Mouse (Mus musculus) cerebellum, adult 18-20 months (tissue): ENCODE measurements around the gene Fam20c.
A peak's percentile ranks its signal among the peaks of the same experiment; 100 is the strongest.

Experiments used
- DNase-seq, 2 experiments: peaks; one replicate each; pipeline ENCODE4 v3.0.0; 2021

Fam20c gene

DNA sequence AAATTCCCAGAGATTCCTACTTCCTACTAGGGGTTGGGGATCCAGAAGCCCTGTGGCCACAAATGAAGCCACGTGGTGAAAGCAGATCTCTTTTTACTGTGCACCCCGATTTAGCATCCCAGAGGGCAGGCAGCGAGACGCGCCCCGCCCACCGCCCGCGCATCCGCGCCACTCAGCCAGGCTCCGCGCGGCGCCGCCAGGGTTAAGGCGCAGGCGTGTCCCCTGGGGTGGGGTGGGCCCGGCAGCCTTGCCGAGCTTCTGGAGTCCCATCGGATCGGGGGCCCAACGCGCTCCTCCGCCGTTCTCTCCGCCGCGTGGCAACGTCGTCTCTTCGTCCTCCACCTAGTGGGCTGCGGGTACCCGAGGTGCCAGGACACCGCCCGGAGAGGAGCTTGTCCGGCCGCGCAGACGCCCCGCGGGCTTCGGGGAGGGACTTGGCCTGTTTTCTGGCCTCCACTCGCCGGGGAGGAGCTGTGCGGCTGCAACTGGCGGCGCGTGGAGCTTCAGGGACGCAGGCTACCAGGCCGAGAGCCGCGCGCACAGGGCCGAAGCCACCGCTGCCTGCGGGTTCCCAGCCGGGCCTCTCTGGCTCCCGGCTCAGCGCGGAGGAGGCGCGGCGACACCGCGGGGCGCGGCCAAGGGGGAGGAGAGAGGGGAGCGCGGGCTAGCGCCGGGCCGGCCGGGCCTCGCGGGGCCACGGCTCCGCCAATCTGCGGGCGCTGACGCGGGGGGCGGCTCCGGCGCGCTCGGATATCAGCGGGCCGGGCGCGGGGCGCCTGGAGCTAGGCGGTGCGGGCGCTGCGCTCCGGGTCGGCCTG, at the start of gene Fam20c:
TSS of gene Fam20c (plus strand) at position 212 of the 818 bp plus-strand sequence.
- peak; percentile 47 to 53 for DNase-seq

DNA sequence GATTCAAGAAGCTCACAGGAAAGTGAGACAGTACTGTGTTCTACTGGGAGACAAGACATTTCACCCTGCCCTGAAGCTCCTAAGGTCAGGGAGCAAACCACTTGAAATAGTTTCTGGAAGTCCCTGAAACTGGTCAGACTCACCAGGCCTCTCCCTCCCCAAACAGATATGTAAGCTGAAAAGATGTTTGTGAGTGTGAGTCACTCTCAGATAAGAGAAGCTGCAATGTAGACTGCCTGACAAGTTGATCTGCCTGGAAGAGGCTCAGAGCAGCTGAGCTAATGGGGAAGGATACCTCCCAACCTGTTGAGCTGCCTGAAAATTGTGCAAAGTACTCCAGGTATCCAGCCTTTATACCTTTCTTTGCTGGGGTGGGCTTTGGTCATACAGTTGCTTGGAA, 46.9 kb upstream of the Fam20c start:
- no peak for DNase-seq

DNA sequence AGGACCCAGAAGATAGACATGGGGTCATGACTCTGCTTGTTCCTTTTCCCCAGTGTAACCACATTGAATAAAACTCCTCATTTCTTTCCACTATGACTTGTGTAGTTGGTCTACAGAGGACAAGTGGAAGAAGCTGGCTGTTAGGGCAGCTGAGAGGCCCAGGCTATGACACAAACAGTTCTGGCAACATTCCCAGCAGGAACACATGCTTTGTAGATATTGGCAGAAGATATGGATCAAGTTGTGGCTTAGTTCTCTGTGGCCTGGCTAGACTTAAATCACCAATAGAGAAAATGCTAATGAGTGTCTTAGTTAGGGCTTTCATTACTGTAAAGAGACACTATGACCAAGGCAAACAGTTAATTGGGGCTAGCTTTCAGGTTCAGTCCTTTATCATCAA, 45.7 kb upstream of the Fam20c start:
- DNase-seq, result no peak

DNA sequence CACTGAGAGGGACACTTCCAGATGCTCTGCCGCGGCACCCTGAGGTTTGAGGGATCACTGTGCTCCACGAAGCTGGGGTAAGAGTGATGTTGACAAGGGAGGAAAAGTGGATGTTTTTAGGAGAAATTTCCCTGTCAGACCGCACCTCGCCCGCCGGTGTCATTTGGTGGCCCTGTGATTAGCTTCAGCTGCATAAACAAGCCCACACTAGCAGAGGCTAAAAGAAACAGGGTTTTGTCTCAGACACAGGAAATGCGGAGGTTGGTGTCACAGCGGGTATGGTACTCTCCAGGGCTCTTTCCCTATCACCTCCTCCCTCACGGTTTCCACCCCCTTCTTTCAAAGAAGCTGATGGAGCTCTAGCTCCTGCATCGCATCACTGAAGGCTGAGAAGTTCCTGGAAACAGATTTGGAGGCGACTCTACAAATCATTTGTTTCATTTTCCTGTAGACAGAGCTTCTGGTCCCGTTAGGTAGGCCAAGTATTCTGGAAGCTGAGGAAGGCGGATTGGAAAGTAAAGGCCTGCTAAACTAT, 38.7 kb upstream of the Fam20c start:
- no peak for DNase-seq

DNA sequence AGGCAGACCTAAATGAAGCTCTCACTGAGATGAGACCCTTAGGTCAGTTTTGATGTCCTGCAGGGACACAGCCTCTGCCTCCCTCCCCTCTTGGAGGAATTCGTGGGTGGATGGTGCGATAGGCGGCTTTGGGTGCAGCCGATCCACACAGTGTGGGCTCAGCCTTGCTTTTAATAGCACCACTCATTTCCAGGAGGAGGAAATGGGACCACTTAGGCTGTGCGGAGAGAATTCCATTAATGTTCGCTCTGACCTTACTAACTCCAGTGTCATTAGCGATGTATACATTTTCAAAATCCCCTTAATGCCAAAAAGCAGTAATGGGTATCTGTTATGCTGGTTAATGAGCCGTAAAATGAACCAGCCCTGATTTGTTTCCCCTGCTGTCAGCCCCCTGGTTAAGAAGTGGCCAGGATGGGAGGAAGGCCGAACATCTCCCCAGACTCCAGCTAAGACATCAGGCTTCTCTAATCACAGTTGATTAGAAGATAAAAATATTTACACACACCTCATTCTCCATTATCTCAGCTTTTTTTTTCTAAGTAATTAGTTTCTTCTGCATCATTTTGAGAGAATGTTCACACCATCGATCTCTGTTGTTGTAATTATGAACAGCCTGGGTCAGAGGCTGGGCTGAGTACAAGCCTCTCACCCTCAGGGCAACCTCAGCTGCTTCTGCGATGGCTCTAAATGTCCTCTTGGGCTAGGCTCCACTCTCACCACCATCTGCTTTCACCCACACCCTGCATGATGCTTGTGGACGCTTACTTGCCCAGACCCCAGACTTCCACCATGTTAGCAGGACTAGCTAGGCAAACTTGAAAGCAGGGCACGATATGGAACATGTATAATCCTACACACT, 33.8 kb upstream of the Fam20c start:
- no peak for DNase-seq

DNA sequence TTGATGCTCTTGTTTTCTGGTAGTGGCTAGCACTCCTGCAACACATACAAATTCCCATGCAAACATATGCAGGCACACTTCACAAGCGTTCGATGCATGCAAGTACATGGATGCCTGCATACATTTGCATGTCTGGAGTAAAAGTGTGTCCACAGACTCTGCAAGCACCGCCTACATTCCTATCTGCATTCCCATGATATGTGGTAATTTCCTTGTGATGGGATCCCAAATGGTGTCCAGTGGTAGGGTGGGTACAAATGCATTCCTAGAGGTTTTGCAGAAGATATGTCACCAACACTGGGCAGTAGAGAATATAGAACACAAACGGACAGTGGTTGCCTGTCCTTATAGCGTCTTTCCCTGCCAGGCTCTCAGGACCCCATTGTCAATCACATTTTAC, 29.9 kb upstream of the Fam20c start:
- DNase-seq, result no peak

DNA sequence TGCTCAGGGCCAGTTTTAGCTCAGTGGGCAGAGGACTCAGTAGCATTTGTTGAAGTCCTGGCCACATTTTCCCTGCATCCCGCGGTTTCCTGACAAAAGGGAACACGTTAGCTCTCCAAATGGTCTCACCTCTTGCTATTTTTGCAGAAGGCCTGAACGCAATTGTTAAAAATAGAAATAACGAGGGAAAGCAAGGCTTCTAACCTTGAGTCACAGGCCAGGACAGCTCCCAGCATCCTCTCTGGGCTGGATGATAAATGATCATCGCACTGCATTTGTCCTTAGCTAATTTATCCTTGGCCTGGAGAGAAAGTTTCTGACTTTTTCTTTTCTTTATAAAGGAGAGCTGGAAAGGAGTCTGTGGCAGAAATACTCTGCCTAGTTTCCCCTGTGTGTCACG, 29.2 kb upstream of the Fam20c start:
- no peak for DNase-seq

DNA sequence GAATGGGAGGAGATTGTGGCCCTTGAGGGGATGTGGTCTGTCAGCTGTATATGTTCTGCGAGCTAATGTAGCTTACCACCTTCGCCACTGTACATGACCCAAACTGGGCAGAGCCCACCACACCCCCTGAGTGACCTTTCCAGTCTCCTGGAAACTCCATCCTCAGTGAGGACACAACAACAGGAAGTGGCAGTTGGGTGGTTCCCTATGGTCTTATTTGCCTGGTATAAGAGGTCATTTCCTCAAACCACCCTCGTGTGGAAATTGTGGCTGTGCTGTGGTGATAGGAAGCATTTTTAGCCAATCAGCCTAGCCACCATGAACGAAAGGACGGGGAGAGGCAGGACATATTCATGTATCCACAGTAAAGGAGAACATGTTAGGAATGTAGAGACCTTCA, 23.5 kb upstream of the Fam20c start:
- no peak for DNase-seq

DNA sequence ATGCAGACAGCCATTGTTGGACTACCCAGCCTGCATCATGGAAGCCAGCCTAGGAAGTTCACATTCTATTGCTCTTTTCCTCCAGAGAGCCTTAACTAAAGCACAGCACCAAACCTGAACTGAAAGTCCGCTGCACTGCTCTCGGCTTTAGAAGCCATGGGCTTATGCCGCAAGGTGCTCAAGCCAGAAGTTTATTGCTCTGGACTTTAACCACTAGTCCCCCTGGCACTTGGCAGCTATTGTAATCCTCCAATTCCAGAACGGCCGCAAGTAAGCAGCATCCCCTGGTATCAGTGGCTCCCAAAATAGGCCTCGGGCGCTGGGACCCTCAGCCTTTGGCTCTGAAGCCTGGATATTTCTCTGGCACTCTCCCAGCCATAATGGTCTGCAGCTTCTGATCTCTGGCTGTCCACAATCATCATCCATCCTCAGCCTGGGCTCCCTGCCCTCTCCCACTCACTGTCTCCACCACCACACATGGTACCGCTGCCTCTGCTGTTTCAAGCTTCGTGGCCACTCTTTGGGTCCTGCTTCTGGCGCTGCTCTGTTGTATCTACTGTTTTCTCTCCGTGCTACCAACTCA, 20.9 kb upstream of the Fam20c start:
- DNase-seq, result no peak

DNA sequence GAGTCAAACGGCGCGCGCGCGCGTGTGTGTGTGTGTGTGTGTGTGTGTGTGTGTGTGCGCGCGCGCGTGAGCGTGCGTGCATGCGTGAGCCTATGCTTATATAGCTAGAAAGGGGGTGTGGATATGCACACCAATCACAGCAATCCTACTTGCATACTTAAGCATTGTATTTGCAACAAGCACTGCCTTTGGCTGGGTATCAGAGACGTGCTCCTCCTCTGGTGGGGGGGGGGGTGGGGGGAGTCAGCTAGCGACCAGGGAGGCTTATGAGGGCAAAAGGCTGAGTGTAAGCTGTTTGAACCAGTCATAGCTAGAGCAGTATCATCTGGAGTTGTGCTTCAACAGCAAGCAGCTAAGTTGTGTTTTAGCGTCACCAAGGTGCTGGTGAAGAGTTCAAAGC, 20.3 kb upstream of the Fam20c start:
- no peak for DNase-seq

DNA sequence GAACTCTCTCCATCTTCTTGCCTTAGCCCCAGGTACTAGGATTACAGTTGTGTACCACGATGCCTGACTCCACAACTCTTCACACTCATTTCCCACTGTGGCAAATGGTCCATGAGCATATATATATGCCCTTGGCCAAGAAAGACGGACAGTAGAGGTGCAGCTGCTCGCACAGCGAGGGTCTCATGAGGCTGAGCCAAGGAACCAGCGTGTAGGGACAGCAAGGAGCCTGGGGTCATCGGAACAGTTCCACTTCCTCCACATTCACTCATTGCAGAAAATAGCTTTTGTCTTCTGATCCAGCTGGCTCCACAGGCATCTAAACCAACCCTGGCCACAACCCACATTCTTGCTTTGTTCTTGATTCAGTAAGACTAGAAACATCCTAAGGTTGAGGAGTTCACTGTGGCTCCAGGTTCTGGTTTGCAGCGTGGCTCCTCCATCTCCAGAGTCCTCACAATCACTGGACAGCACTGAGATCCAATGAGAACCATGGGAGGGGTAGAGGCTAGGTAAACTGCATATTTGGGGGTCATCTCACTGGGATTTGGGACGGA, 19.0 kb upstream of the Fam20c start:
- DNase-seq, result no peak

DNA sequence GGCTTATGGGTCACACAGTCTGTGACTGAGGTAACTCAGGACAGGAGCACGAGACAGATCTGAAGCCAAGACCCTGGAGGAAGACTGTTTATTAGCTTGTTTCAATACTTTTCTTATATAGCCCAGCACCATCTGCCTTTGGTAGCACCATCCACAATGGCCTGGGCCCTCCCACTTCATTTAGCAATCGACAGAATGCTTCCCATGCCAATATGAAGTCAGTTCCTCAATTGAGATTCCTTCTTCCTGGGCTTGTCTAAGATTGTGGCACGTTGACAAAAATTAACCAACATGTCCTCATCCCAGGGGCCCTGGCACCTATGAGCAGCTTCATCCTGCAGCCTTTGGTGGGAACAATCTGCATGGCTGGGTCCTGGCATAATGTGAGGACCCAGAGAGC, 14.2 kb upstream of the Fam20c start:
- DNase-seq, result no peak

DNA sequence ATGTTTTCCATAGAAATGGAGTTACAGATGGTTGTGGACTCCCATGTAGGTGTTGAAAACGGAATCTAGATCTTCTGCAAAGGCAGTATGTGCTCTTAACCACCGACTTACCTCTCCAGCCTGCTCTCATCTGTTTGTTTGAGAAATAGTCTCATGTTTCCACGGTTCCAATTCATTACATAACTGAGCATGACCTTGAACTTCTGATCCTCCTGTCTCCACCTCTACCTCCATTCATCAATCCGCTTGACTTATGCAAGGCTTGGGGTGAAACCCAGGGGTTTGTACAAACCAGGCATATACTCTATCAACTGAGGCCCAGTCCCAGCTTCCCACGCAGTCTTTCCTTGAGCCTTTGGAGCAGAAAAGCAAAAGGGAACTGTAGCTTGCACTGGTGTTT, 12.8 kb upstream of the Fam20c start:
- DNase-seq, result no peak

DNA sequence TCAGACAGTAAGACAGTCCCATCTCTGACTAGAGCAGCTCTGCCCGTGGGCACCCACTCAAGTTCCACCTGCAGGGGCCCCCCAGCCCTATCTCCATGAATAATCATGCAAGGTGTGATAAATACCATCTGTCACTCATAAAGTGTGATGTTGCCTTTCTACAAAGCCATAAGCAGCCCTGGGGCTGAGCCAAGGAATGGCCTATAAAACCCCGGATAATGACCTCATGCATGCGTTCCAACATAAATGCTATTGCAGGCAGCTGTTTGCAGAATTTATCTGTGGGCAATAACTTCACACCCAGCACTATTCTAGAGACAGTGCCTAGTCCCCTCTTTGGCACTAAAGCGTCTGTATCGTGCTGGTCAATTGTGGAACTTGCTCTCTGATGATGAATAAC, 12.0 kb upstream of the Fam20c start:
- no peak for DNase-seq

DNA sequence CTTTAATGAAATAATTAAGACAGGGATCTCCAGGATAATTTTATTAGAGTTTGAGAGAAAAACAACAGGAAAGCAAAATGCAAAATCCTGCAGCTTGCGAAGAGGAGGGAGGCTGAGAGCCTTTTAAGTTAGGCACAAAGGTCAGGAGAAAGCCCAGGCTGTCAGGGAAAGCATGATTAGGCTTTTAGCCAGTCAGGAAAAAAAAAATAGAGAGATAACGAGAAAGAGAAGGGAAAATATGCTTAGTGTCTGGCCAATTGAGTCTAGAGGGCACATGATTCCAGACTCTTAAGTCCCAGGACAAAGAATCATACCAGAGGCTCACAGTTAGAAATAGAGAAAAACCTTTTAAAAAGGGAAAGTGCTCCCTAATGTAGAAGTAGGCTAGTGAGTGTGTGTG, 10.7 kb upstream of the Fam20c start:
- DNase-seq, result no peak

DNA sequence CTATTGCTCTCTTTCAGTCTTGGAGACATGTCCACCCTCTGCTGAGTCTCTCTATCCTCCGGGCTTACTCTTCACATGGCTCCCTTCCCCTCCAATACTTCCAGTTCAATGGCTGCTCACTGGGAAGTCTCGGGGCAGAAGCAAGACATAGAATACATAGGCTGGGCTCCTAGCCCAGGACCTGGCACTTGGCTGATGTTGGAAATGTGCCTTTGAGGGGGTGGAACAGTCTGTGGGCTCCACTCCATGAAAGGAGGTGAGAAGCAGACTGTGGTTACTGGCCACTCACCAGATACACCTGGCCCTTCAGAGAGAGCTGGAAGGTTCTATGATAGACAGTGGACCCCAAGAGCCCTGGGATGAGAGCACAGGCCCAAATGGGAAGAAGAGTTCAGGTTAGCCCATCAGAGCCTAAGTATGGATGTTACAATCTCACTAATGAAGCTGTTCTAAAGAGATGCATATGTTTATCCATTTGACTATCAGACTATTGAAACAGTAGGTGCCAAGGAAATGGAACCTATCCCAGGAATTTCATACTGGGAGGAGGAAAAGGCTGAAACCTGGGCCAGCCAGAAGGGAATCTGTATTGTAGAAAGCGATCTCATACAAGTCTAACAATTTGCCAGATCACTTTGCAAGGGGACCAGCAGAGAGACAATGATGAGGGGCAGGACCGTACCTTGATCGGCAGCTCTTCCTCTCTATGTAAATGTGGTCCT, 8.8 kb upstream of the Fam20c start:
- peak; percentile 74 to 75 for DNase-seq

DNA sequence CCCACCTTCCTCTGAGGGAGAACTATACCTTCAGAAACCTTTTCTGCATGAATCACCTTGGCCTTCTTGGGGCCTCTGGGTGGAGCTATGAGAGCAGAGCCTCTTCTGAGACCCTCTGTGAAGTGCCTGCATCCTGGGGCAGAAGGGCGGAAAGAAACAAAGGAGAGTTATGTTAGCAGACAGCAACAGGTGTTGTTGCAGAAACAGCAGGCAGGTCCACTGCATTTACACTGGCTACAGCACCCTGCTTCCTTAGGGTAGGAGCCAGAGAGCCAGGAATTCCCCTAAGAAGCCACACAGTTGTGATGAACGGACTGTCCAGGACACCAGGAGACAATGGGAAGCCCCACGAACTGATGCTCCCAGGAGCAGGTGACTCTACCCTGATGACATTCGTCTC, 1.0 kb upstream of the Fam20c start:
- no peak for DNase-seq

DNA sequence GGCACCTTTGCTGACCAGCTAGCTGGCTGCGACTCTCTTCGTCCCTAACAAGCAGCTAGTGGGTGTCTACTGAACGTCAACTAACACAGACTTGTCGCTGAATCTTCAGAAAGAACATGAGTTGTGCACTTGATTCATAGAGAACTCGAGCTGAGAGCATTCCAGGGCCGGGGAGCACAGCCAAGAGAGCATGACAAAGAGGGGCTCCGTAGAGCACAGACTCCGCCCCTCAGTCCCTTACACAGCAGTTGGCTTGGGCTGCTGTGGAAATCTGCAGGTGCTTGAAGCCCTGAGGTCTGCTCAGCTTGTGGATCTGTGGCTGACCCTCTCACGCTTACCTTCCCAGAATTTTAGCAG, 390 bp upstream of the Fam20c start:
- no peak for DNase-seq

DNA sequence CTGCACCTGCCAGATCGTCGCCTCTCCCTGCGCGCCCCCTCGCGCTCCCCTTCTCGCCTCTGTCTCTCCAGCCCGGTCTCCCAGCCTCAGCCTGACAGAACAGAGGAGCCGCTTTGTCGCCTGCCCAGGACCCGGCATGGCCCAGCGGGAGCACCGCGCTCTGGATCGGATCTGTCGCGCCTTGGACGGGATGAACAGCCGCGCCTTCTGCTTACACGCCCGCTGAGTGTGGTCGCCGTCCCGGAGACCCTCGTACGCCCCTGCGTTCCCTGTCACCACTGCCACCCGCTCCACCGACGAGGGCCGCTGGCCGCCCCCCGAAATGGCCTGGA, 773 bp downstream of the Fam20c start:
- DNase-seq, result no peak

DNA sequence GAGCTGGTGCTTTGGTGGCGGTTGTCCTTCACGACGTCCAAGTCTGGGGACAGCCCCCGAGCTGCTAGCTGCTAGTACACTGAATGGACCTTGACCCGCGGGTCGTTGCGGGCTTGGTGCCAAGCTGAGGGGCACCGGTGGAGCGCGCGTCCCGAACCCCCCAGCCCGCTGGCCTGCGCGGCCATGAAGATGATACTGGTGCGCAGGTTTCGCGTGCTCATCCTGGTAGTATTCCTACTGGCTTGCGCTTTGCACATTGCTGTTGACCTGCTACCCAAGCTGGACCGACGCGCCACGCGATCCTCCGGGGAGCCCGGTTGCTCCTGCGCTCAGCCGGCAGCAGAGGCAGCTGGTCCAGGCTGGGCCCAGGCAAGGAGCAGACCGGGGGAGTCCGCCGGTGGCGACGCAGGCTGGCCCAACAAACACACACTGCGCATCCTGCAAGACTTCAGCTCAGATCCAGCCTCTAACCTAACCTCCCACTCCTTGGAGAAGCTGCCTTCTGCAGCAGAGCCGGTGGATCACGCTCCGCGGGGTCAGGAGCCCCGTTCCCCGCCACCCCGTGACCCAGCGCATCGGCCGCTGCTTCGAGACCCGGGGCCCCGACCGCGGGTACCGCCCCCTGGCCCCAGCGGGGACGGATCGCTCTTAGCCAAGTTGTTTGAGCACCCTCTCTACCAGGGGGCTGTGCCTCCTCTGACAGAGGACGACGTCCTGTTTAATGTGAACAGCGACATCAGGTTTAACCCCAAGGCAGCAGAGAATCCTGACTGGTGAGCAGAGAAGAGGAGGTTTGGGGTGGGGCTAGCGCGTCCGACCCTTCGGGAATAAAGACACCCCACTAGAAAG, 1.4 kb downstream of the Fam20c start:
- peak; percentile 13 to 28 for DNase-seq

DNA sequence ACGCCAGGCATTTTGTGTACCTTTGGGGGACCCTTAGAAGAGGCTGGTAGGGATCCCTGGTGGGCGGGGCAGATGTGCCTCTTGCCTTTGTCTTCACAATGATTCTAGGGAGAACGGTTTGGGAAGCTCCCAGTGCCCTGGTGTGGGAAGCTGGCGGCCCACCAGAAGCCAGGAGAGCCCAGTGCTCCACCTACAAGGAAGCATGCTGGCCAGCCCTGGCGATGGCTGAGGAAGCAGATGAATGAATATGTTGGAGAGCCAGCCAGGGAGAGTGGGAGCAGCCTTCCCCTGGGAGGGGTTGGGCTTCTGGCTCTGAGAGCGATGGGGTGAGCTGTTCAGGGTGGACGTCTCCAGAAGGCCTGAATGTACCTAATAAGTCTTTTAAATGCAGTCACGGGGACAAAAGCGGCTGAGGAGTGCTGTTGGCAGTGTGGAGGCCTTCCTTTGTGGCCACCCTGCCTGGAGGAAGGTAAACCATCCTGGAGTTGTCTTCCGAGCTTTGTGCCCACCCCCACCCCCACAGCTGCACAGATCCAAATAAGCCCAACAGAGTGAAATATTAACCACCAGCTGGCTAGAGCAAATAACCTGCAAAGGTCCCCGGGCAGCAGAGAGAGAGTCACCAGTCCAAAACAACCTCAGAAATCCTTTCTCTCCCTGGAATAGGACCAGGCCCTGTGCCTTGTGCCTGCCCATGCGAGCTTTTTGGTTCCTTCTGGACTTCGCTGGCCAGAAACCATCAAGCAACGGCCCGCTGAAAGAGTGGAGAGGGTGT, 2.2 kb downstream of the Fam20c start:
- DNase-seq, result peak; percentile 36 to 40
